Comparison of ENCODE assay signal across 7 mouse cellular contexts in the genomic region with DNA sequence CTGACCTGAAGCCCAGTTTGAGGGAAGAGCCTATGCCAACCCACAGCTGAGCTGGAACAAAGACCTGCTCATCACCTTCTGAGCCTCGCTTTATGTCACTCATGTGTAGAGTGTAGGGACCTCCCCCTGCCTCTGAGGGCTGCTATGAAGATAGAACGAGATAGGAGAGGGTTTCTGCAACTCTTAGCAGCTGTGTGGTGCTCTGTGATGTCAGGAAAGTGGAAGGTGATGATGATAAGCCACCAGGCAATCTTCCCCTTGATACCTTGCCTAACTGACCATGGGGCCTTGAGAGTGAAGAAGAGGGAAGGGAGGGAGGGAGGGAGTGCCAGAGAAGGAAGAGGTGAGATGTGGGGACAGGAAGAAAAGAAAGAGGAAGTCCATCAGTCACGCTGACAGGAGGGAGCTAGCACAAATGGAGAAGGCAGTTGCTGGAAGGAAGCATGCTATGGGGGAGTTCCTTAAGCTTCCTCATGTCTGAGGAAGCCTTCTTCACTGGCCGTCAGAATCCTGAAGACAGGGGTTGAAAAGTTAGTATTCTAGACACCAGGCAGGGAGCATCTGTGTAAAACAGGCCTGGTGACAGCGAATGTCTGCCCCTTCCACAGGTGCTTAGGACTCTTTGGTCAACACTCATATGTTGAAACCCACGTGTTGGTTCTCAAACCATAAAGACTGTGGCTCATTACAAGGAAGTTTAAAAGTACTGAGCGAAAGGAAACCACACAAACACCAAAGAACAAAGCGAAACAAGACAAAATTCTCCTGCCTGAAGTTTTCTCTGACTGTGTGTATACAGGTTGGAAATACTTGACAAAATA. TPM values are rescaled to one million over a fixed set of nuclear protein-coding genes. Genes with fewer than 3 reads are reported as not detected.
DNase-seq lines count a peak whose midpoint lies in the region; ATAC-seq and TF ChIP-seq lines count a peak whose summit lies in the region.

TSS of gene Nav2 (plus strand) at position 196 of the 821 bp plus-strand sequence.

- no peak within 1 kb of the TSS for H3K4me3 ChIP-seq in stomach, embryonic 14.5 days (ENCODE audit: low read depth, low read length)
- no peak within 1 kb of the TSS for H3K4me3 ChIP-seq in stomach, postnatal 0 days (ENCODE audit: low read depth, low read length)
- no peak within 1 kb of the TSS for H3K4me3 ChIP-seq in forebrain, embryonic 15.5 days
- H3K4me3 ChIP-seq in hindbrain, embryonic 11.5 days (ENCODE audit: low read depth, low read length): no peak within 1 kb of the TSS
- H3K4me3 ChIP-seq in liver, embryonic 16.5 days (ENCODE audit: low read depth, low read length): no peak within 1 kb of the TSS
- no peak within 1 kb of the TSS for H3K4me3 ChIP-seq in stomach, embryonic 16.5 days (replicated peaks; ENCODE audit: low read length)

- no peak within 1 kb of the TSS for H3K9ac ChIP-seq in stomach, embryonic 14.5 days (replicated peaks; ENCODE audit: low read depth, low read length)
- no peak within 1 kb of the TSS for H3K9ac ChIP-seq in stomach, postnatal 0 days (ENCODE audit: low read length)
- no peak within 1 kb of the TSS for H3K9ac ChIP-seq in forebrain, embryonic 15.5 days (replicated peaks)
- H3K9ac ChIP-seq in hindbrain, embryonic 11.5 days (ENCODE audit: low read depth, low read length): no peak within 1 kb of the TSS
- H3K9ac ChIP-seq in liver, embryonic 16.5 days (ENCODE audit: low read depth, low read length): no peak within 1 kb of the TSS
- no peak within 1 kb of the TSS for H3K9ac ChIP-seq in stomach, embryonic 16.5 days (ENCODE audit: low read length)

- no peaks in the 10 kb centered on the region for H3K36me3 ChIP-seq in stomach, embryonic 14.5 days (ENCODE audit: control insufficient read depth, insufficient read depth, low read length)
- no peaks in the 10 kb centered on the region for H3K36me3 ChIP-seq in stomach, postnatal 0 days (ENCODE audit: control insufficient read depth, insufficient read depth, low read length)
- H3K36me3 ChIP-seq in forebrain, embryonic 15.5 days: no peaks in the 10 kb centered on the region
- no peaks in the 10 kb centered on the region for H3K36me3 ChIP-seq in hindbrain, embryonic 11.5 days (ENCODE audit: control insufficient read depth, insufficient read depth, low read length)
- H3K36me3 ChIP-seq in liver, embryonic 16.5 days (ENCODE audit: control insufficient read depth, insufficient read depth): no peaks in the 10 kb centered on the region
- no peaks in the 10 kb centered on the region for H3K36me3 ChIP-seq in stomach, embryonic 16.5 days (ENCODE audit: control insufficient read depth, insufficient read depth, low read length)

- H3K27ac ChIP-seq in stomach, embryonic 14.5 days (ENCODE audit: low read length): no peak within 1 kb of the TSS
- H3K27ac ChIP-seq in stomach, postnatal 0 days (replicated peaks): no peak within 1 kb of the TSS
- peak within 1 kb of the TSS; percentile 38; the same call in 1 of the 2 replicates for H3K27ac ChIP-seq in forebrain, embryonic 15.5 days (replicated peaks)
- H3K27ac ChIP-seq in hindbrain, embryonic 11.5 days (ENCODE audit: low read depth, low read length): no peak within 1 kb of the TSS
- H3K27ac ChIP-seq in liver, embryonic 16.5 days (ENCODE audit: low read length): peak within 1 kb of the TSS; percentile 69
- H3K27ac ChIP-seq in stomach, embryonic 16.5 days (ENCODE audit: low read length): peak within 1 kb of the TSS; percentile 26; the same call in 1 of the 2 replicates

- TF ChIP-seq EP300 in stomach, postnatal 0 days (optimal IDR thresholded peaks at IDR 0.05): no peak

- no peaks in the 10 kb centered on the region for H3K9me3 ChIP-seq in stomach, embryonic 14.5 days (ENCODE audit: control insufficient read depth, low read depth, low read length)
- no peaks in the 10 kb centered on the region for H3K9me3 ChIP-seq in stomach, postnatal 0 days (ENCODE audit: control insufficient read depth, low read length)
- no peaks in the 10 kb centered on the region for H3K9me3 ChIP-seq in forebrain, embryonic 15.5 days
- no peaks in the 10 kb centered on the region for H3K9me3 ChIP-seq in hindbrain, embryonic 11.5 days (ENCODE audit: control insufficient read depth, low read length)
- H3K9me3 ChIP-seq in liver, embryonic 16.5 days (replicated peaks; ENCODE audit: control insufficient read depth, low read length): no peaks in the 10 kb centered on the region
- no peaks in the 10 kb centered on the region for H3K9me3 ChIP-seq in stomach, embryonic 16.5 days (replicated peaks; ENCODE audit: control insufficient read depth, low read length)

- DNase-seq in stomach, postnatal 0 days (ENCODE audit: low spot score): no peak
- no peak for DNase-seq in hindbrain, embryonic 11.5 days (ENCODE audit: low spot score)
- DNase-seq in frontal cortex, postnatal 14 days (ENCODE audit: low spot score in 2 of 2): no peak

- H3K27me3 ChIP-seq in stomach, embryonic 14.5 days (ENCODE audit: control insufficient read depth, insufficient read depth, low read length): no peaks in the 10 kb centered on the region
- H3K27me3 ChIP-seq in stomach, postnatal 0 days (ENCODE audit: control insufficient read depth, insufficient read depth, low read length): no peaks in the 10 kb centered on the region
- peaks cover 4% of the 10 kb centered on the region; the same call in 1 of the 2 replicates for H3K27me3 ChIP-seq in forebrain, embryonic 15.5 days
- H3K27me3 ChIP-seq in hindbrain, embryonic 11.5 days (ENCODE audit: control insufficient read depth, insufficient read depth, low read length): no peaks in the 10 kb centered on the region
- H3K27me3 ChIP-seq in liver, embryonic 16.5 days (ENCODE audit: control insufficient read depth, insufficient read depth, low read depth, low read length): no peaks in the 10 kb centered on the region
- H3K27me3 ChIP-seq in stomach, embryonic 16.5 days (ENCODE audit: control insufficient read depth, insufficient read depth, low read length): no peaks in the 10 kb centered on the region

- no peak for TF ChIP-seq CTCF in stomach, postnatal 0 days (IDR thresholded peaks at IDR 0.05; ENCODE audit: low read depth)

- H3K4me2 ChIP-seq in stomach, embryonic 14.5 days (replicated peaks; ENCODE audit: low read depth, low read length): no peak within 1 kb of the TSS
- no peak within 1 kb of the TSS for H3K4me2 ChIP-seq in stomach, postnatal 0 days (replicated peaks; ENCODE audit: low read depth)
- no peak within 1 kb of the TSS for H3K4me2 ChIP-seq in forebrain, embryonic 15.5 days (replicated peaks)
- H3K4me2 ChIP-seq in hindbrain, embryonic 11.5 days (replicated peaks; ENCODE audit: low read depth, low read length): no peak within 1 kb of the TSS
- no peak within 1 kb of the TSS for H3K4me2 ChIP-seq in liver, embryonic 16.5 days (ENCODE audit: low read depth, low read length)
- H3K4me2 ChIP-seq in stomach, embryonic 16.5 days (ENCODE audit: low read depth, low read length): no peak within 1 kb of the TSS

- no peaks in the 10 kb centered on the region for H3K4me1 ChIP-seq in stomach, embryonic 14.5 days (ENCODE audit: control insufficient read depth, insufficient read depth, low read length)
- H3K4me1 ChIP-seq in stomach, postnatal 0 days (replicated peaks; ENCODE audit: control insufficient read depth, insufficient read depth): no peaks in the 10 kb centered on the region
- H3K4me1 ChIP-seq in forebrain, embryonic 15.5 days: peaks cover 20% of the 10 kb centered on the region
- H3K4me1 ChIP-seq in hindbrain, embryonic 11.5 days (replicated peaks; ENCODE audit: control insufficient read depth, insufficient read depth, low read length): no peaks in the 10 kb centered on the region
- no peaks in the 10 kb centered on the region for H3K4me1 ChIP-seq in liver, embryonic 16.5 days (ENCODE audit: control insufficient read depth, low read depth, low read length)
- no peaks in the 10 kb centered on the region for H3K4me1 ChIP-seq in stomach, embryonic 16.5 days (ENCODE audit: control insufficient read depth, insufficient read depth, low read length)

- no peak for ATAC-seq in stomach, embryonic 14.5 days (ENCODE audit: insufficient number of reproducible peaks, insufficient read depth, low FRiP score, low read depth)
- no peak for ATAC-seq in stomach, postnatal 0 days (ENCODE audit: low FRiP score, low TSS enrichment)
- no peak for ATAC-seq in forebrain, embryonic 15.5 days (replicated peaks)
- ATAC-seq in hindbrain, embryonic 11.5 days (ENCODE audit: low FRiP score): no peak
- peak; percentile 32; the same call in 1 of the 2 replicates for ATAC-seq in liver, embryonic 16.5 days (ENCODE audit: low read depth)
- no peak for ATAC-seq in stomach, embryonic 16.5 days (ENCODE audit: insufficient read depth, low FRiP score)

- WGBS in stomach, embryonic 14.5 days: 54% methylated on average over 8 of the region's 8 CpGs
- 48% methylated on average over 8 of the region's 8 CpGs for WGBS in stomach, postnatal 0 days
- WGBS in forebrain, embryonic 15.5 days: 74% methylated on average over 8 of the region's 8 CpGs
- WGBS in hindbrain, embryonic 11.5 days: 72% methylated on average over 8 of the region's 8 CpGs
- 17% methylated on average over 8 of the region's 8 CpGs for WGBS in liver, embryonic 16.5 days (ENCODE audit: insufficient replicate concordance)
- WGBS in stomach, embryonic 16.5 days: 50% methylated on average over 8 of the region's 8 CpGs

RNA-seq across cellular contexts. Expression of gene Nav2, which starts in this region (rescaled TPM):
- 32.2 and 41.1 TPM in 2 replicates for polyA plus RNA-seq in stomach, embryonic 14.5 days (2014; fragmentation: Nextera tagmentation; extraction: Ambion mirVana)
- 6.0 TPM in 2 replicates for polyA plus RNA-seq in stomach, postnatal 0 days (2015; fragmentation: Nextera tagmentation; extraction: Ambion mirVana)
- polyA plus RNA-seq in forebrain, embryonic 15.5 days (2015; fragmentation: Nextera tagmentation; extraction: Ambion mirVana): 24.6 and 27.3 TPM in 2 replicates
- 22.6 and 36.1 TPM in 2 replicates for polyA plus RNA-seq in hindbrain, embryonic 11.5 days (2014; fragmentation: Nextera tagmentation; extraction: Ambion mirVana)
- 2.9 and 4.1 TPM in 2 replicates for polyA plus RNA-seq in liver, embryonic 16.5 days (2015; fragmentation: Nextera tagmentation; extraction: Ambion mirVana)
- polyA plus RNA-seq in stomach, embryonic 16.5 days (2015; fragmentation: Nextera tagmentation; extraction: Ambion mirVana): 15.2 and 18.2 TPM in 2 replicates

Comparison
In these comparisons a context has a peak if more than half of its experiments do, and no peak if none do; other contexts are left out.
1. H3K27ac ChIP-seq: peak in forebrain, embryonic 15.5 days (single experiment), liver, embryonic 16.5 days (single experiment) and stomach, embryonic 16.5 days (single experiment); none in stomach, embryonic 14.5 days (single experiment), stomach, postnatal 0 days (single experiment) and hindbrain, embryonic 11.5 days (single experiment).